Mouse (Mus musculus) layer of hippocampus, adult 2 months (tissue): ENCODE measurements around the gene Pfdn4. TPM values are rescaled to one million over a fixed set of nuclear protein-coding genes. Genes with fewer than 3 reads are reported as not detected.
"Not testable (repeated sequence)": the region's sequence is repeated elsewhere in the genome, so short reads cannot be mapped to it uniquely, and the experiment has no call there.

ENCODE experiments used
- DNase-seq, 2 experiments: peaks; one replicate each; pipeline ENCODE4 v3.0.0; 2022; ENCODE audit warnings: low spot score in 2 of 2
- H3K27ac ChIP-seq: fragments of 200-600 bp; 2 replicates; pipeline ENCODE4 v1.8.1; 2022
- H3K4me3 ChIP-seq: fragments of 200-600 bp; 2 replicates; pipeline ENCODE4 v1.8.1; 2022; ENCODE audit warnings: mild to moderate bottlenecking
- CTCF ChIP-seq: fragments of 200-600 bp; conservative IDR thresholded peaks from 2 replicates; pipeline ENCODE4 v1.8.1; 2022; ENCODE audit warnings: antibody characterized with exemption, mild to moderate bottlenecking, moderate library complexity
- long read RNA-seq, 2 experiments: library from polyadenylated mRNA; stranded (forward); transcript quantifications; one replicate each; pipeline ENCODE4 v2.0.0; 2021; ENCODE audit warnings: borderline mapping rate in 2 of 2
- total RNA-seq, 2 experiments: library from RNA; stranded (reverse); gene quantifications; 2 replicates each; pipeline ENCODE4 v1.2.3; 2021

Pfdn4 gene
- 10 to 100 TPM; 28.6 to 32.2 TPM for total RNA-seq
- long read RNA-seq, experiment 1, transcript Pfdn4-201 (4 exons, 935 nt) = major isoform, 13 of 15 reads
- long read RNA-seq, experiment 1, partial matches to known transcripts = 1 of 15 reads
- long read RNA-seq, experiment 1, other reads (novel, unspliced or antisense) = 0 of 15 reads
- long read RNA-seq, experiment 2, transcript Pfdn4-201 (4 exons, 935 nt) = major isoform, 22 of 24 reads
- long read RNA-seq, experiment 2, partial matches to known transcripts = 0 of 24 reads
- long read RNA-seq, experiment 2, other reads (novel, unspliced or antisense) = 1 of 24 reads

- no peak for DNase-seq
- no peak within 1 kb of the TSS for H3K4me3 ChIP-seq
- no peak for TF ChIP-seq CTCF
Measured at GRCm38 (mm10) chr2:170496154-170496930, at the start of gene Pfdn4. Pfdn4 (plus strand) TSS chr2:170496428.

GRCm38 (mm10) chr2:170446843-170447383, 49.3 kb upstream of the Pfdn4 start:
- Histone ChIP-seq H3K27ac (no peak overlapping the region), H3K4me3 (no peak overlapping the region)
- no peak for TF ChIP-seq CTCF
- no peak for DNase-seq

More at GRCm38 (mm10) chr2:170496154-170496930, at the start of gene Pfdn4:
- no peak within 1 kb of the TSS for H3K27ac ChIP-seq

GRCm38 (mm10) chr2:170447651-170448050, 48.6 kb upstream of the Pfdn4 start:
- no peak overlapping the region for H3K4me3 ChIP-seq
- H3K27ac ChIP-seq = no peak overlapping the region
- no peak for TF ChIP-seq CTCF
- DNase-seq = no peak

- peak; percentile 31 to 68 for DNase-seq
- no peak overlapping the region for H3K4me3 ChIP-seq
- peak; percentile 84 for TF ChIP-seq CTCF
- H3K27ac ChIP-seq = no peak overlapping the region
Measured at GRCm38 (mm10) chr2:170450933-170451332, 45.3 kb upstream of the Pfdn4 start.

- not testable (repeated sequence) for DNase-seq, H3K4me3 ChIP-seq, H3K27ac ChIP-seq
Measured at GRCm38 (mm10) chr2:170453809-170454208, 42.4 kb upstream of the Pfdn4 start.

- no peak for TF ChIP-seq CTCF
- no peak for DNase-seq
Measured at GRCm38 (mm10) chr2:170459183-170459582, 37.0 kb upstream of the Pfdn4 start.

GRCm38 (mm10) chr2:170459805-170460204, 36.4 kb upstream of the Pfdn4 start:
- DNase-seq = no peak
- TF ChIP-seq CTCF = no peak
- H3K27ac ChIP-seq = no peak overlapping the region
- no peak overlapping the region for H3K4me3 ChIP-seq

More at GRCm38 (mm10) chr2:170459183-170459582, 37.0 kb upstream of the Pfdn4 start:
- Histone ChIP-seq H3K27ac (no peak overlapping the region), H3K4me3 (no peak overlapping the region)

- no peak for TF ChIP-seq CTCF
- H3K27ac ChIP-seq = no peak overlapping the region
- DNase-seq = no peak
- no peak overlapping the region for H3K4me3 ChIP-seq
Measured at GRCm38 (mm10) chr2:170461652-170462051, 34.6 kb upstream of the Pfdn4 start.

- Histone ChIP-seq H3K4me3 (no peak overlapping the region), H3K27ac (no peak overlapping the region)
- no peak for DNase-seq
- no peak for TF ChIP-seq CTCF
Measured at GRCm38 (mm10) chr2:170464817-170465216, 31.4 kb upstream of the Pfdn4 start.

GRCm38 (mm10) chr2:170468009-170468408, 28.2 kb upstream of the Pfdn4 start:
- TF ChIP-seq CTCF = peak; percentile 69
- no peak overlapping the region for H3K27ac ChIP-seq
- H3K4me3 ChIP-seq = no peak overlapping the region
- no peak for DNase-seq

- Histone ChIP-seq H3K4me3 (no peak overlapping the region), H3K27ac (no peak overlapping the region)
- no peak for TF ChIP-seq CTCF
- DNase-seq = peak; percentile 28 to 47
Measured at GRCm38 (mm10) chr2:170469616-170470308, 26.5 kb upstream of the Pfdn4 start.

GRCm38 (mm10) chr2:170470591-170470990, 25.6 kb upstream of the Pfdn4 start:
- TF ChIP-seq CTCF = no peak
- no peak overlapping the region for H3K4me3 ChIP-seq

GRCm38 (mm10) chr2:170474125-170474524, 22.1 kb upstream of the Pfdn4 start:
- Histone ChIP-seq H3K27ac (no peak overlapping the region), H3K4me3 (no peak overlapping the region)
- no peak for DNase-seq
- no peak for TF ChIP-seq CTCF

More at GRCm38 (mm10) chr2:170470591-170470990, 25.6 kb upstream of the Pfdn4 start:
- DNase-seq = no peak
- no peak overlapping the region for H3K27ac ChIP-seq
